Mouse (Mus musculus) macrophage (primary cell): Measurements from ENCODE around the gene Ero1l. TPM values are rescaled to one million over a fixed set of nuclear protein-coding genes. Genes with fewer than 3 reads are reported as not detected.

ENCODE experiments used
- H3K27ac ChIP-seq: fragments of 350-480 bp; formaldehyde crosslinking; 2 replicates; pipeline ENCODE4 v1.9.0; 2021
- H3K36me3 ChIP-seq: fragments of 350-480 bp; formaldehyde crosslinking; 2 replicates; pipeline ENCODE4 v1.9.0; 2021; ENCODE audit errors: inconsistent target
- H3K4me3 ChIP-seq: fragments of 350-480 bp; formaldehyde crosslinking; 2 replicates; pipeline ENCODE4 v1.9.0; 2021; ENCODE audit errors: inconsistent target
- H3K79me2 ChIP-seq: fragments of 350-480 bp; formaldehyde crosslinking; 2 replicates; pipeline ENCODE4 v1.9.0; 2021; ENCODE audit errors: inconsistent target
- WGBS: methylation state at CpG from one replicate; pipeline ENCODE4 v1.1.7; 2026; ENCODE audit warnings: inconsistent platforms; ENCODE audit not compliant: missing documents; 5-methylcytosine and 5-hydroxymethylcytosine counted together
- polyA plus RNA-seq: library from polyadenylated mRNA; stranded (reverse); fragments of 250-400 nt; gene quantifications from 3 replicates; pipeline ENCODE4 v1.2.4, GENCODE M21; 2018; ENCODE audit warnings: inconsistent platforms

The Ero1l gene
- polyA plus RNA-seq, 1 experiment from 2014 or later, result 19.4 TPM

- H3K4me3 ChIP-seq, result no peak overlapping the region
- no peak overlapping the region for H3K27ac ChIP-seq
- whole genome bisulfite sequencing, result 88% methylated on average over 4 of the region's 4 CpGs
- peaks cover 30% of the 10 kb centered on the region for H3K79me2 ChIP-seq
- no peaks in the 10 kb centered on the region for H3K36me3 ChIP-seq
Measured at GRCm38 (mm10) chr14:45320111-45320510, 1.5 kb upstream of the Ero1l start.

GRCm38 (mm10) chr14:45319237-45319610 is 653 bp upstream of the Ero1l start:
- Histone ChIP-seq H3K36me3 (no peaks in the 10 kb centered on the region), H3K27ac (peak overlapping the region; percentile 67), H3K79me2 (peaks cover 39% of the 10 kb centered on the region), H3K4me3 (peak overlapping the region; percentile 36; the same call in 1 of the 2 replicates)
- WGBS, result 40% methylated on average over 3 of the region's 3 CpGs

- no peaks in the 10 kb centered on the region for H3K36me3 ChIP-seq
- peak overlapping the region; percentile 49 for H3K27ac ChIP-seq
- peak overlapping the region; percentile 82 for H3K4me3 ChIP-seq
- H3K79me2 ChIP-seq, result peaks cover 51% of the 10 kb centered on the region
- WGBS, result under 1% methylated on average over 34 of the region's 38 CpGs
Measured at GRCm38 (mm10) chr14:45317921-45318411, 605 bp downstream of the Ero1l start.

- H3K79me2 ChIP-seq, result peaks cover 62% of the 10 kb centered on the region
- H3K27ac ChIP-seq, result no peak overlapping the region; the same call in 1 of the 2 replicates
- 54% methylated on average over 5 of the region's 5 CpGs for WGBS
- H3K36me3 ChIP-seq, result no peaks in the 10 kb centered on the region
- H3K4me3 ChIP-seq, result peak overlapping the region; percentile 82
Measured at GRCm38 (mm10) chr14:45316927-45317326, 1.6 kb downstream of the Ero1l start.

GRCm38 (mm10) chr14:45310101-45310500 is 8.5 kb downstream of the Ero1l start:
- 96% methylated on average over 14 of the region's 14 CpGs for WGBS
- H3K27ac ChIP-seq, result no peak overlapping the region

GRCm38 (mm10) chr14:45309646-45310045 is 8.9 kb downstream of the Ero1l start:
- WGBS, result 91% methylated on average over 13 of the region's 13 CpGs
- H3K36me3 ChIP-seq, result no peaks in the 10 kb centered on the region; the same call in 1 of the 2 replicates
- no peak overlapping the region for H3K4me3 ChIP-seq
- peaks cover 95% of the 10 kb centered on the region for H3K79me2 ChIP-seq
- no peak overlapping the region for H3K27ac ChIP-seq

More at GRCm38 (mm10) chr14:45310101-45310500, 8.5 kb downstream of the Ero1l start:
- Histone ChIP-seq H3K4me3 (no peak overlapping the region), H3K79me2 (peaks cover 99% of the 10 kb centered on the region), H3K36me3 (no peaks in the 10 kb centered on the region; the same call in 1 of the 2 replicates)

GRCm38 (mm10) chr14:45307630-45308328 is 10.8 kb downstream of the Ero1l start:
- Histone ChIP-seq H3K36me3 (peaks cover 9% of the 10 kb centered on the region; the same call in 1 of the 2 replicates), H3K27ac (peak overlapping the region; percentile 48), H3K79me2 (peaks cover 76% of the 10 kb centered on the region), H3K4me3 (no peak overlapping the region; the same call in 1 of the 2 replicates)
- WGBS, result 34% methylated on average over 8 of the region's 8 CpGs

GRCm38 (mm10) chr14:45305852-45306251 is 12.7 kb downstream of the Ero1l start:
- H3K27ac ChIP-seq, result no peak overlapping the region
- WGBS, result 95% methylated on average over 2 of the region's 5 CpGs
- H3K36me3 ChIP-seq, result peaks cover 28% of the 10 kb centered on the region
- H3K4me3 ChIP-seq, result no peak overlapping the region
- H3K79me2 ChIP-seq, result peaks cover 57% of the 10 kb centered on the region

- WGBS, result 83% methylated on average over 4 of the region's 4 CpGs
Measured at GRCm38 (mm10) chr14:45304389-45304788, 14.2 kb downstream of the Ero1l start.

GRCm38 (mm10) chr14:45303939-45304338 is 14.6 kb downstream of the Ero1l start:
- Histone ChIP-seq H3K4me3 (no peak overlapping the region), H3K79me2 (peaks cover 38% of the 10 kb centered on the region), H3K27ac (no peak overlapping the region), H3K36me3 (peaks cover 46% of the 10 kb centered on the region)
- 97% methylated on average over 4 of the region's 4 CpGs for WGBS

More at GRCm38 (mm10) chr14:45304389-45304788, 14.2 kb downstream of the Ero1l start:
- Histone ChIP-seq H3K4me3 (no peak overlapping the region), H3K36me3 (peaks cover 41% of the 10 kb centered on the region), H3K79me2 (peaks cover 42% of the 10 kb centered on the region), H3K27ac (no peak overlapping the region)

- 27% methylated on average over 4 of the region's 4 CpGs for WGBS
- Histone ChIP-seq H3K36me3 (peaks cover 11% of the 10 kb centered on the region; the same call in 1 of the 2 replicates), H3K79me2 (no peaks in the 10 kb centered on the region), H3K4me3 (no peak overlapping the region), H3K27ac (no peak overlapping the region)
Measured at GRCm38 (mm10) chr14:45291608-45292007, 27.0 kb downstream of the Ero1l start.

GRCm38 (mm10) chr14:45282066-45282465 is 36.5 kb downstream of the Ero1l start:
- WGBS, result 90% methylated on average over 3 of the region's 3 CpGs
- Histone ChIP-seq H3K79me2 (no peaks in the 10 kb centered on the region), H3K4me3 (no peak overlapping the region), H3K27ac (no peak overlapping the region), H3K36me3 (peaks cover 5% of the 10 kb centered on the region; the same call in 1 of the 2 replicates)

GRCm38 (mm10) chr14:45275816-45276215 is 42.8 kb downstream of the Ero1l start:
- 82% methylated on average over 6 of the region's 6 CpGs for WGBS
- H3K4me3 ChIP-seq, result no peak overlapping the region

GRCm38 (mm10) chr14:45263831-45264592 is 54.6 kb downstream of the Ero1l start:
- H3K79me2 ChIP-seq, result no peaks in the 10 kb centered on the region
- no peak overlapping the region for H3K4me3 ChIP-seq
- H3K27ac ChIP-seq, result no peak overlapping the region
- H3K36me3 ChIP-seq, result no peaks in the 10 kb centered on the region
- WGBS, result 95% methylated on average over 3 of the region's 3 CpGs

More at GRCm38 (mm10) chr14:45275816-45276215, 42.8 kb downstream of the Ero1l start:
- Histone ChIP-seq H3K27ac (no peak overlapping the region), H3K36me3 (no peaks in the 10 kb centered on the region), H3K79me2 (no peaks in the 10 kb centered on the region)
